Mouse (Mus musculus) ES-Bruce4 (cell line): ENCODE data around the gene Chd6.

ENCODE experiments used
- CTCF ChIP-seq: IDR thresholded peaks from one replicate; pipeline ENCODE4 v1.8.1; 2011; ENCODE audit warnings: low read depth, low read length
- EP300 ChIP-seq: IDR thresholded peaks from 2 replicates; pipeline ENCODE4 v1.6.1; 2011; ENCODE audit warnings: low read depth, low read length; ENCODE audit not compliant: insufficient read depth
- POLR2A ChIP-seq: IDR thresholded peaks from one replicate; pipeline ENCODE4 v1.8.1; 2011; ENCODE audit warnings: low read length; ENCODE audit not compliant: insufficient read depth

GRCm38 (mm10) chr2:161107236-161107635 is 1.6 kb downstream of the Chd6 start:
- no peak for TF ChIP-seq CTCF
- no peak for TF ChIP-seq POLR2A
- TF ChIP-seq EP300, result no peak
